Mouse (Mus musculus) bone marrow, adult 2 months (tissue): ENCODE results near the gene Kcnip4. TPM values are rescaled to one million over a fixed set of nuclear protein-coding genes. Genes with fewer than 3 reads are reported as not detected.

ENCODE experiments used
- H3K27ac ChIP-seq: fragments of 200-500 bp; 2 replicates; pipeline ENCODE4 v1.5.1; 2012; ENCODE audit warnings: low read depth, mild to moderate bottlenecking, control low read depth, inconsistent platforms, low read length; ENCODE audit not compliant: control insufficient read depth, poor library complexity, insufficient read depth
- H3K4me1 ChIP-seq: fragments of 200-500 bp; 2 replicates; pipeline ENCODE4 v1.6.1; 2011; ENCODE audit warnings: low read length; ENCODE audit not compliant: control insufficient read depth, insufficient read depth
- H3K4me3 ChIP-seq: fragments of 200-500 bp; replicated peaks from 2 replicates; pipeline ENCODE3; 2011; ENCODE audit warnings: mild to moderate bottlenecking, low read depth, low read length, control low read depth; ENCODE audit not compliant: control insufficient read depth
- CTCF ChIP-seq: fragments of 200-500 bp; IDR thresholded peaks from 2 replicates; pipeline ENCODE4 v1.5.1; 2011; ENCODE audit warnings: low read length, control low read depth; ENCODE audit not compliant: control insufficient read depth, insufficient read depth
- POLR2A ChIP-seq: fragments of 200-500 bp; IDR thresholded peaks from 2 replicates; pipeline ENCODE4 v1.6.1; 2011; ENCODE audit warnings: low read depth, mild to moderate bottlenecking, control low read depth, low read length, borderline replicate concordance; ENCODE audit not compliant: control insufficient read depth
- WGBS: fragments of 180-500 bp; shearing (Covaris S2); methylation state at CpG from one replicate; pipeline ENCODE4 v1.1.7; 2018; 5-methylcytosine and 5-hydroxymethylcytosine counted together
- polyA plus RNA-seq: library from polyadenylated mRNA; stranded (reverse); fragments of >200 nt; gene quantifications from 2 replicates; pipeline ENCODE4 v1.2.4, GENCODE M21; 2011; ENCODE audit warnings: low replicate concordance; ENCODE audit not compliant: missing spikeins, insufficient read depth, insufficient read length

Gene Kcnip4
- polyA plus RNA-seq, 1 experiment, result 1.5 TPM

DNA sequence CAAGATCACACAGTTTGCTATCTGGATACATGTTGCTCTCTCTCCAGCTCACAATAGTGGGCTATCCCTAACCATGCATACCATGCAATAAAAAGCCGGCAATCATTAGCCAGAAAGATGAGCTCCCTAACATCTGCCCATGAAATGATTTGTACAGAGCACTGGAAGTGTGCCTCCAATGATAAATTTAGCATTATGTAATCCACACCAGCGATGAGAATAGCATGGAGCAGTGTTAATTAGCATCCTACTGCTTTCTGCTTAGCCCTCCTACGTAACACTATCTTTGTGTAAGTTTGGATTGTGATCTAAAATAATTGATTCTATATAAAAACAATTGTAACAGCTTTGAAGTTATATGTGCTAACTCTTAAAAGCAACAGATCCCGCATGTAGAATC is 268.7 kb downstream of the Kcnip4 start:
- Histone ChIP-seq H3K4me1 (no peaks in the 10 kb centered on the region), H3K4me3 (no peak overlapping the region), H3K27ac (no peak overlapping the region)
- no peak for TF ChIP-seq POLR2A
- TF ChIP-seq CTCF, result no peak
- 62% methylated on average over 4 of the region's 4 CpGs for WGBS

DNA sequence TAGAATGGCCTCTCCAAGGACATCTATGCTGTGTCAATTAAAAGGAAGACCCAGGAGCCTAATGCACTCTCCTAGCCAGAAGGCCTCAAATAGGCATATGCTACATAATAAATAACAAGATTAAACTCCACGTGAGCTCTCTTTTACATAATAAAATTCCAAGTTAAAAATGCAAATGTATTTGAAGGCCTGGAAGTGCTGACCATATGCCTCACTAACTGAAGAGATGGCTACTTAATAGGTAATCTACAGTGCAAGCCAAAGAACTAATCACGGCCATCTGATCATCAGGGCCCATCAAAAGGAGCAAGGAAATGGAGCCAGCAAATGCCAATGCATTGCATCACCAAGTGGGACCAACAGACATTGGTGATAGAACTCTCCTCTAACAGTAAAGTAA is 277.6 kb downstream of the Kcnip4 start:
- TF ChIP-seq CTCF, result no peak
- no peak for TF ChIP-seq POLR2A
- no peak overlapping the region for H3K4me3 ChIP-seq
- 79% methylated on average over 2 of the region's 2 CpGs for WGBS

DNA sequence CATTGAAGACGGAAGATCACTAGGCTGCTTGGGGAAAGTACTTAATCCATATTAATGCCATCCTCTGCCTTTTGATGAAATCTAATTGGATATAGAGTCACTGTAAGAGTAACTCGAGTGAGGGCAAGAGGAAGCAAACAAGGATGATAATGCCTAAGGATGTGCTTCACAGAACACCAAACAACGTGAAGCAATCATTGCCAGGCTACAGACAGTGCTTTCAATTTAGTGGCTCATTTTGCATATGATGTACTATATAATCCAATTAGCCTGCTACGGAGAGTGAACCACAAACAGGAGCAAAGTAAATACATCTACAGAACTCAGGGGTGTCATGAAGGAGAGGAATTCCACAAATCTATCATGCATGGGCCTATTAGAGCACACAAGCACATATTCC is 280.3 kb downstream of the Kcnip4 start:
- WGBS, result 75% methylated on average over 4 of the region's 4 CpGs
- H3K27ac ChIP-seq, result no peak overlapping the region
- H3K4me1 ChIP-seq, result no peaks in the 10 kb centered on the region
- TF ChIP-seq CTCF (no peak), POLR2A (no peak)
- H3K4me3 ChIP-seq, result no peak overlapping the region

More for the DNA sequence above, 277.6 kb downstream of the Kcnip4 start:
- no peak overlapping the region for H3K27ac ChIP-seq
- no peaks in the 10 kb centered on the region for H3K4me1 ChIP-seq

DNA sequence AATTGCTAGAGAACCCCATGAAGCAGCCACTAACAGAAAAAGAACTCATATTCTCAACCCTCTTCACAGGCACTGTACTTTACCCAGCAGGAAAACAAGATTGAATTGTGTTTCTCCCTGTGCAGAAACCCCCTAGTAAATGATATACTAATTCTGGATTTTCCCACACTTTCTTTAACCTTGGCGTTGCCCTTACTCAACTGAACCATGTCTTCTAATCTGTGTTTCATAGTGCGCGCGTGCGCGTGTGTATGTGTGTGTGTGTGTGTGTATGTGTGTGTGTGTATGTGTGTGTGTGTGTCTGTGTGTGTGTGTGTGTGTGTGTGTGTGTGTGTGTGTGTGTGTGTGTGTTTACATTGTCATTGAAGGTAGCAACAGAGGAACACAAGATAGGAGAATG is 283.0 kb downstream of the Kcnip4 start:
- 93% methylated on average over 6 of the region's 6 CpGs for WGBS

DNA sequence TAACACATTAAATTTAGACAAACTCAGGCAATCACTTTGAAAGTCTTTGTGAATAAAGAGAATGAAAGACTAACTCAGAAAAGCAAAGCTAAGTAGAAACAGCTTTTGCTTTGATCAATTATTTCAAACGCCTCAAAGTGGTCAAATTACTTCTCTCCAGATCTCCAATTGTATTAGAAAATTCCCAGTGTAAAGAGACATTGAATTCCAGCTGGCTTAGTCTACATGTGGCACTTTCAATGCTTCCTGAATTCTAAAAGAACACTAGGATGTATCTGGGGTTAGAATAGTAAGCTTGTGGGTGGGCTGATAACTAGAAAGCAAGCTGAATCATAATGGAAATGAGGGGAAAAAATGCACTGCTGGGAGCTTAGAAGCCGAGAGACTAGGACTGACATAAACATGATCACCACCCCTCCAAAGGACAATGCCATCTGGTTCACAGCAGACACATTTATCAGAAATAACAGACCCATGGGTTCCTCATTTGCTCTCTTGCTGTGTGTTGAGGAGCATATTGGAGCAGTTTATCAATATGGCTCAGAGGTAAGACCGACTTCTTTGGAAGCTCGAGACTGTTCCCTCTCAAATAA is 323.4 kb downstream of the Kcnip4 start:
- 56% methylated on average over 4 of the region's 4 CpGs for WGBS

More for the DNA sequence above, 283.0 kb downstream of the Kcnip4 start:
- TF ChIP-seq CTCF (no peak), POLR2A (no peak)
- Histone ChIP-seq H3K4me3 (no peak overlapping the region), H3K27ac (no peak overlapping the region), H3K4me1 (no peaks in the 10 kb centered on the region)

DNA sequence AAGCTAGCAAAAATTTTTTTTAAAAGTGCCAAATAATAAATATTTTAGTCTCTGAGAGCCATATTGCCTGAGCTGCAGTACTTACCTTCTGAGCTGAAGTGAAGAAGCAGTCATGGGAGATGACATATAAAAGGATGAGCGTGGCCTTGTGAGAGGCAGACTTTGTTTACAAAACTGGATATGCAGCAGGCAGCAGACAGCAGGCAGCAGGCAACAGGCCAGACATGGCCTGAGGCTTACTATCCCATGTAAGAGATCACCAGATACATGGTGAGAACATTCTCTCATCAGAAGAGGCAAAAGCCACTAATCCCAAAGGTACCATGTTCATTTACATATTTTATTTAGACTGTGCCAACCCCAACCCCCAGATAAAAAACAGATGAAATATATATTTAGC is 336.5 kb downstream of the Kcnip4 start:
- Histone ChIP-seq H3K27ac (no peak overlapping the region), H3K4me1 (no peaks in the 10 kb centered on the region), H3K4me3 (no peak overlapping the region)
- no peak for TF ChIP-seq CTCF
- no peak for TF ChIP-seq POLR2A
- 49% methylated on average over 1 of the region's 1 CpGs for WGBS

More for the DNA sequence above, 323.4 kb downstream of the Kcnip4 start:
- Histone ChIP-seq H3K4me3 (no peak overlapping the region), H3K4me1 (no peaks in the 10 kb centered on the region), H3K27ac (no peak overlapping the region)
- TF ChIP-seq CTCF (no peak), POLR2A (no peak)

DNA sequence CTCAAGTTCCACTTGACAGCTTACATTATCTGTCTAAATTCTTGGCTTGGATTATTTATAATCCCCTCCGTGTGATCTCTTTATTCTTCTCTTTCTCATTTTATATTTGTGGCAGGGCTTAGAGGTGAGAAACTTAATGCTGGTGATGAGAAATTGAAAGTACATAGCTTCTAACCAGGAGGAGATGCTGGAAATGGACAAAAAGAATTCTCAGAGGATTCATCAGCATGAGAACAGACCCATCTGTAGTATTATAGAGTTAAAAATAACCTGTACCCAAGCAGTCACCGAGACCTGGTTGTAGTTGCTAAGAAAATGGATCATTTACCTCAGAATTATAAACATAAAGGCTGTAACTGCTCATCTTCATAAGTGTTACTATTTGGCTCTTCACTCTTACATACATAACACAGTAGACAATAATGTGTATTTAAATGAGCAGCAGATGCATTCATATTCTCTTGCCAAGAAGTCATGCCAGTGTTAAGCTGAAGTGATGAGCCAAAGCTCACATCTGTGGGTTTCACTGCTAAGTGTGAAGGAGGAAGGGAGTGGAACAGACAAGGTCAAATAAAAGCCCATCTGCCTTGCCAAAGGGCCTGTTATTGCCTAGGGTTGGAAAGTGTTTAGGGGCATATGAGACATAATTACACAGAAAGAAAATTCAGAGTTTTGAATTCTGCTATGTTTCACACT is 374.4 kb downstream of the Kcnip4 start:
- TF ChIP-seq POLR2A (no peak), CTCF (no peak)
- 53% methylated on average over 2 of the region's 2 CpGs for WGBS
- no peak overlapping the region for H3K27ac ChIP-seq
- H3K4me3 ChIP-seq, result no peak overlapping the region
- no peaks in the 10 kb centered on the region for H3K4me1 ChIP-seq

DNA sequence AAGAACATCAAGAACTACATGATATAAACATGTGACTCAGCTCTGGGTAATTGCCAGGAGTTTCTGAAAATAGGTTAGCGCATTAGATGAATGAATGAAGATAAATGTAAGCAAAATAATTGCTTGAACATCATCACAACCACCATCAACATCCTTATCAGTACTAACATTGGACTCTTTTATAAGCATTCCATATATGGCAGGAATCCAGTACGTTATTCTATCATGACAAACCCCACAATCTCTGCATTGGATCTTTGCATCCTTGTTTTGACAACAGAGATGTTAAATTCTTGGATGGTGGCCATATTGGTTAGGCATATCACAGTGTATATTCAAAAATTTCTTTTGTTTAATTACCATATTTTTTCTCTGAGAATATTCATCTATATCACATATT is 375.0 kb downstream of the Kcnip4 start:
- Histone ChIP-seq H3K27ac (no peak overlapping the region), H3K4me3 (no peak overlapping the region), H3K4me1 (no peaks in the 10 kb centered on the region)
- WGBS, result 60% methylated on average over 2 of the region's 2 CpGs
- TF ChIP-seq CTCF (no peak), POLR2A (no peak)

DNA sequence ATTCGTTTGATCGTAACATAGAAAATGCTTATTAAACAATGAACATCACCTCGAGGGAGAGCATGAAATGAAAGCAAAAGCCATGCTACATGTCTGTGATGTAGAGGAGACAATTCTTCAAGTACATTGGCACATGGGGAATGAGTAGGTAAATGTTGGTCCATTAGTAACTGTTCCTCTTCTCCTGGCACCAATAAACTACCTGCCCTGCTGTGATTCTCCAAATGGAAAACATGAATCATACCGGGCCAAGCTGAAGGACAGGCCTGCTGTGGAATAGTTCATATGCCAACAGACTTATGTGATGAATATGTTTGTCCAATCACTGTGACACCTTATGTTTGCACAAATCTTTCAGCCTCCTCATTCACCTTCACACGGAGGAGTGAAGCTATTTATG is 429.3 kb downstream of the Kcnip4 start:
- no peak overlapping the region for H3K27ac ChIP-seq
- no peaks in the 10 kb centered on the region for H3K4me1 ChIP-seq
- TF ChIP-seq POLR2A (no peak), CTCF (no peak)
- no peak overlapping the region for H3K4me3 ChIP-seq
- 80% methylated on average over 5 of the region's 5 CpGs for WGBS
